Mouse (Mus musculus): ENCODE results near the gene Dcdc2c. TPM values are rescaled to one million over a fixed set of nuclear protein-coding genes. Genes with fewer than 3 reads are reported as not detected.

The Dcdc2c gene
- polyA plus RNA-seq, 1 experiment from 2014 or later = 0.14 TPM

DNA sequence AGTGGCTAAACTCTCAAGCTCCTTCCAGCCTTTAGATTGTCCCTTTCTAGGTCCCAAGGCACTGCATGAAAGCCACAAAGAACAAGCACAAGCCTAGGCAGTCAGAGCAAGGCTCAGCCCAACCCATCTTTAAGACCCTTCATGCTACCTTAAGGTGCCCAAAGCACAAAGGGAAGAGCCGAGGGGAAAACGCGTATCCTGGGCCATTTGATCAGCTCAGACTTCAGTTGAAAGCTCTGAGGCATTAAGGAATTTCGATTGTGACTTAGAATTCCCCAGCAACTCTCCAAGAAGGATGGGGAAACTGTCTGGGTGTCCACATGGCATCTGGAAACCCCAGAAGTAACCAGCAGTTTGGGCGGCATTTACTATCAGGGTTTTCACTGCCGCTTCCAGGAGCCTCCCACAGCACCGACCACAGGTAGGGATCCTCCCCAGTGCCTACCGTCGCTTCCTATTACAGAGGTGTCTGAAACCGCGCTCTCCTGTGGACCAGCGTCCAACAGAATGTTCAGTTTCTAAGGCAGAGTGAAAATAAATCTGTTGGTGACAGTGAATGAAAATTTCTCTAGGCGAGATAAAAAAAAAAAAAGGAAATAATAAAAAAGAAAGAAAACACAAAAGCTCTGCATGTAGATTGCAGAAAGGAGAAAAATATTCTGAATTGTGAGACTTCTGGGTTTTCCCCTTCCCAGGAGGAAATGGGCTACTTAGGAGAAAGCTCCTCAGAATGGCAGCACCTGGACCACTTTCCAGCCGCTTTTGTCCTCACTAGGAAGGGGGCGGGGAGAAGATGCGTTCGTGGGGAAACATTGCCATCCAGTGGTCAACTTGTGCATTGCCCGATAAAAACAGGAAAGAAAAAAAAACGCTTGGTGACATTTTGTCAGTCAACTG lies 120.1 kb downstream of the Dcdc2c start:
- WGBS = 7% methylated on average over 19 of the region's 19 CpGs
- H3K4me3 ChIP-seq = peak overlapping the region; percentile 47
- H3K27me3 ChIP-seq (ENCODE audit: low read depth, poor library complexity, severe bottlenecking) = no peaks in the 10 kb centered on the region
- DNase-seq (ENCODE audit: low spot score) = peak; percentile 77
- H3K9me3 ChIP-seq (replicated peaks) = peaks cover 7% of the 10 kb centered on the region; the same call in 1 of the 2 replicates
- H3K4me1 ChIP-seq = peaks cover 7% of the 10 kb centered on the region
- no peaks in the 10 kb centered on the region for H3K36me3 ChIP-seq
- peak overlapping the region; percentile 88 for H3K27ac ChIP-seq (replicated peaks)

DNA sequence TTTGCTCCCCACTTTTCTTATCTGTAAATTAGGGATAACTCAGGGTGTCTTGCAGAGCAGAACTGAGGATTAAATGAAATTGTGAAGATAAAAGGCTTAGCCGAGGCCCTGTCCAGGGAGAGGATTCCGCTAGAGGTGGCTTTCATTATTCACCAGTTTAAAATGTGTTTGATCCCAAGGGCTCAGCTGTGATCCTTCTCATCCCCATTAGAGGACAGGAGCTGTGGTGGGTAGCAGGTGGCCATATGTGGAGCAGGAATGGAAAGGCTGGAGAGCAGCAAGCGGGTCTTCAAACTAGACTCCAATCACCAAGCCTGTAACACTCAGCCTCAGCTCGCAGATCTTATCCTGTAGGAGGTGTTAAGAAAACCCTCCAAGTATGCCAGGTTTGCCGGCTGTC lies 122.3 kb downstream of the Dcdc2c start:
- no peaks in the 10 kb centered on the region for H3K27me3 ChIP-seq (ENCODE audit: low read depth, poor library complexity, severe bottlenecking)
- H3K27ac ChIP-seq (replicated peaks) = no peak overlapping the region
- H3K4me1 ChIP-seq = peaks cover 7% of the 10 kb centered on the region
- 93% methylated on average over 5 of the region's 5 CpGs for WGBS
- H3K36me3 ChIP-seq = no peaks in the 10 kb centered on the region
- peaks cover 7% of the 10 kb centered on the region; the same call in 1 of the 2 replicates for H3K9me3 ChIP-seq (replicated peaks)
- no peak overlapping the region for H3K4me3 ChIP-seq
- no peak for DNase-seq (ENCODE audit: low spot score)

DNA sequence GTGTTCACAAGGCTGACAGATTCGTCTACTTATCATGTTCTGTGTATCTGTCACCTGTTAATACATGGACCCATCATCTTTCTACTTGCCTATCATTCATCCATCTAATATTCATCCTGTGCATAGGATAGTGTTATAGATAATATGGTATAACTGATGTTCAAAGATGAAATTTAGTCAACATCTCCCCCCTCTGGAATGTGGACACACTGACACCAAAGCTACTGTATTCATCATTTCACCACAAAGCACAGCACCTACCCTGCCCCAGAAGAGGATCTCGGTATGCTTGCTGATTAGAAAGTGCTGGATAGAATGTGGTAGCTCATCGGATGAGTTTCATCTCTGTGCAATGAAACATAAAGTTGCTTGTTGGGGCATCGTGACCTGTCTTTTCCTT lies 135.2 kb downstream of the Dcdc2c start:
- 86% methylated on average over 4 of the region's 4 CpGs for WGBS
- no peak for DNase-seq (ENCODE audit: low spot score)
- Histone ChIP-seq H3K27ac (replicated peaks) (no peak overlapping the region), H3K4me1 (no peaks in the 10 kb centered on the region), H3K36me3 (no peaks in the 10 kb centered on the region), H3K9me3 (replicated peaks) (peaks cover 2% of the 10 kb centered on the region; the same call in 1 of the 2 replicates), H3K27me3 (ENCODE audit: low read depth, poor library complexity, severe bottlenecking) (no peaks in the 10 kb centered on the region), H3K4me3 (no peak overlapping the region)

DNA sequence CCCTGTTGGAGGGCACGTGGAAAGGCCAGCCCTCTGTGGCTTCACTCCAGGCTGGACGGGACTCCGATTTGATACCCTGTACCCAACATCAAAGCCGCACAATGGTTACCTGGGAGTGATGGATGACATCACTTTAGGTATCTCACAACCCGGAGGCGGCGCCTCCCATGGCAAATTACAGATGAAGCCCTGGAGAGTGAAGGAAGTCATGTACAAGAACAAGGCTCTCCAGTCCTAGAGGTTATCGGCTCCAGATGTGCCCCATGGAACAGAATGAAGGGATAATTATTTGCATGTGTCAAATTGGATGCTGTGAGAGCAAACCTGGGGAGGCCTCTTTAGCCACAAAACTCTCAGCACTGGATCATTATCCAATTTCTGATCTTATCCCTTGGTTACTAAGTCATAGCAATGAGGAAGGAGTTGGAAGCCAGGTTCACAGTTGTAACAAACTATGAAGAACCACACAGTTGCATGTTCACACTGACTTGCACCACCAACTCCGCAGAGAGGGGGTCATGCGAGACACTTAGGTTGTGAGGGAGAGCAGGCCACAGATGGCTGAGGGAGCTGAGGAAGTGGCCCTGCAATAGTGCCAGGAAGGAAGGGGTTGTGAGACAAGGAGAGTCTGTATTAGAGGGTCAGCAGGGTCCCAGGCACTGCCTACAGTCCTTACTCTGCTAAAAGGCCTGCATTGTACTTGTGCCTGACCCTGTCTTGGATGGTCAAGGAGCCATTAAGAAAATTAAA lies 144.4 kb downstream of the Dcdc2c start:
- H3K36me3 ChIP-seq = no peaks in the 10 kb centered on the region
- H3K4me3 ChIP-seq = no peak overlapping the region
- no peaks in the 10 kb centered on the region for H3K4me1 ChIP-seq
- no peak overlapping the region for H3K27ac ChIP-seq (replicated peaks)
- DNase-seq (ENCODE audit: low spot score) = no peak
- WGBS = 81% methylated on average over 10 of the region's 10 CpGs
- peaks cover 12% of the 10 kb centered on the region for H3K9me3 ChIP-seq (replicated peaks)
- no peaks in the 10 kb centered on the region for H3K27me3 ChIP-seq (ENCODE audit: low read depth, poor library complexity, severe bottlenecking)

DNA sequence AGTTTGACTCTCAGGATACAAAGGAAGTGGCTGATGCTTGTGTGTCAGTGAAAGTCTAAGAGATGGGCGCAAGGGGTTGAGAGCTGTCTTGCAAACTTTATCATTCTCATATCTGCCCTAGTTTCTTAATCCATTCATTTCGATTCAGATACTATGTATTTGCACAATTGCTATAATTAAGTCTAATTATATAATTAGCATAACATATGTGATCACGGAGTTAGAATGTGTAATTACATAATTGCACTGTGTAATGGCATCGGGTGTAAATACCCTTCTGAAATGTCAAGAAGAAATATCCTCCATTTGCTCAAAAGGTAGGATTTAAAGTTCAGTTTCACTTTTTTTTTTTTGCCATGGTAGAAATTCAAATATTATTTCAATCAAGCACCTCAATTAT lies 149.9 kb downstream of the Dcdc2c start:
- WGBS = 88% methylated on average over 4 of the region's 4 CpGs
- Histone ChIP-seq H3K4me3 (no peak overlapping the region), H3K4me1 (0 out of 2 replicates have a peak, but pooled peaks cover 3% of the 10 kb centered on the region), H3K36me3 (no peaks in the 10 kb centered on the region), H3K27me3 (ENCODE audit: low read depth, poor library complexity, severe bottlenecking) (peaks cover 26% of the 10 kb centered on the region), H3K9me3 (replicated peaks) (no peaks in the 10 kb centered on the region), H3K27ac (replicated peaks) (no peak overlapping the region)
- DNase-seq (ENCODE audit: low spot score) = no peak

DNA sequence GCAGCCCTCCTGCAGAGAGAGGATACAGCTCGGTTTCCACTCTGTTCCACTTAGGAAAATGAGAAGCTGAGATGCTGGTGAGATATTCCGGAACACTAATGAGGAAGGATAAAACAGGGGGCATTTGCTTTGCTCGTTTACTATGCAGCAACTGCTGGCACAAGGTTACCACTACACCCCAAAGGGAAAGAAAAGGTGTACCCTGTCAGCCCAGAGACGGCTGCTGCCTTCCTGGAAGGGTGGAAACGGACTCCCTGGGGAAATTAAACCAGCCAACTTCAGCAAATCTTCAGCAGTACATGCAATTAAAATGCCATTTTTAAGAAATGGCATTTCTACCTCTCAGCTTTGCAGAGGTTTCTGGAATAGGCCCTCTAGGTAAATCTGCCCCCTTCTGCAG lies 150.8 kb downstream of the Dcdc2c start:
- H3K27ac ChIP-seq (replicated peaks) = no peak overlapping the region
- WGBS = 75% methylated on average over 5 of the region's 5 CpGs
- H3K36me3 ChIP-seq = no peaks in the 10 kb centered on the region
- no peak overlapping the region for H3K4me3 ChIP-seq
- peaks cover 32% of the 10 kb centered on the region for H3K27me3 ChIP-seq (ENCODE audit: low read depth, poor library complexity, severe bottlenecking)
- 0 out of 2 replicates have a peak, but pooled peaks cover 3% of the 10 kb centered on the region for H3K4me1 ChIP-seq
- DNase-seq (ENCODE audit: low spot score) = no peak
- no peaks in the 10 kb centered on the region for H3K9me3 ChIP-seq (replicated peaks)

DNA sequence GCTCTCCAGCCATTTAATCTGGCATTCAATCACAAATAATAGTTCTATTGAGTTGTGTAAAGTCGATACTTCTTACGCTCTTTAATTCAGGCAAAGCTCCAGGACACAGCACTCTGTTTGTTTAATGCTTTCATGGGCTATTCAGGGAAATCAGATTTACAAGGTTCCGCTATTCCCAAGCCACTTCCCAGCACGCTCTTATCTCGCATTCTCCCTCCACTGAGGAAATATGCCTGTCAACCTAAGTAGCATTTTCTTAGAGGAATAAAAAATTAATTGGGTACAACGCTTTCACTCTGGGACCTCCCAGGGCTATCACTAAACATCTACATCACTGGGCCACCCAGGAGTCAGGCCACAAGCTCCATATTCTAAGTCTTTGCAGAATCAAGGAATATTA lies 160.1 kb downstream of the Dcdc2c start:
- no peak for DNase-seq (ENCODE audit: low spot score)
- Histone ChIP-seq H3K27me3 (ENCODE audit: low read depth, poor library complexity, severe bottlenecking) (peaks cover 81% of the 10 kb centered on the region), H3K4me1 (peaks cover 8% of the 10 kb centered on the region; the same call in 1 of the 2 replicates), H3K9me3 (replicated peaks) (peaks cover 7% of the 10 kb centered on the region; the same call in 1 of the 2 replicates), H3K36me3 (no peaks in the 10 kb centered on the region), H3K27ac (replicated peaks) (no peak overlapping the region), H3K4me3 (no peak overlapping the region)
- 41% methylated on average over 6 of the region's 6 CpGs for WGBS

Other genes with a start within 250 kb of the Dcdc2c start
- gene Allc, start 30.1 kb upstream of the Dcdc2c start, polyA plus RNA-seq (2016; fragmentation: Nextera tagmentation; extraction: Ambion mirVana) = not detected in 2 replicates
- gene Colec11, start 71.0 kb upstream of the Dcdc2c start, polyA plus RNA-seq (2016; fragmentation: Nextera tagmentation; extraction: Ambion mirVana) = 0.12 and 0.17 TPM in 2 replicates
- 553 and 647 TPM in 2 replicates for gene Rps7, start 83.6 kb upstream of the Dcdc2c start, polyA plus RNA-seq (2016; fragmentation: Nextera tagmentation; extraction: Ambion mirVana)
- gene Rnaseh1, start 97.2 kb upstream of the Dcdc2c start, polyA plus RNA-seq (2016; fragmentation: Nextera tagmentation; extraction: Ambion mirVana) = 34.1 and 35.4 TPM in 2 replicates
- gene Adi1, start 122.8 kb upstream of the Dcdc2c start, polyA plus RNA-seq (2016; fragmentation: Nextera tagmentation; extraction: Ambion mirVana) = 43.3 and 48.1 TPM in 2 replicates
- 36.3 and 40.1 TPM in 2 replicates for gene Trappc12, start 198.1 kb upstream of the Dcdc2c start, polyA plus RNA-seq (2016; fragmentation: Nextera tagmentation; extraction: Ambion mirVana)
- gene Eipr1, start 199.4 kb upstream of the Dcdc2c start, polyA plus RNA-seq (2016; fragmentation: Nextera tagmentation; extraction: Ambion mirVana) = 45.5 and 48.0 TPM in 2 replicates